Mouse (Mus musculus): ENCODE measurements at regions not wholly inside any gene's neighbourhood (a gene's known extent, or its start where the extent isn't known, plus 50 kb on each side); places are given as distances from the start of the nearest gene placed in this dataset.

DNA sequence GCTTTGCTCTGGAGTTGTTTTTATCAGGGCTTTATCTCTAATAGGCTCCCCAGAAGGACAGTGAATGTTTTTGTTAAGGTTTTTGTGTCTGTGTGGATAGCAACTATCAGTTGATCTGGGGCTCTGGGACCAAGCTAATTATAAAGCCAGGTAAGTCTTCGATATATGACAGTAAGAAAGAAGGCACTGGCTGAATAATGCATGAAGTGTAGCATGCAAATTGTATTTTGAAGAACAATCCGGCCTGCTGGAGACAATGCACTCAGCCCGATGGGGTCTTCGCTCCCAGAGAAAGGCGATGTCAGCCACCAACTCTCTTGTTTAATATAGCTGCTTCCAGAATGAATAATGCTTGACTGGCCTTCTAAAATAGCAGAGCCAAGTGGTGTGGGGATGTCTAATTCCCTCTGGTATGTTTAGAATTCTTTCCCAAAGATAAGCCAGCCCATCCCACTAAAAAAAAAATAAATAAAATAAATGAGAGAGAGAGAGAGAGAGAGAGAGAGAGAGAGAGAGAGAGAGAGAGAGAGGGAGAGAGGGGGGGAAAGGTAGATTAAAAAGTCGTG is 68.6 kb downstream of the Dad1 start:
- Histone ChIP-seq H3K4me3 (no peak overlapping the region), H3K27ac (no peak overlapping the region)
- intact Hi-C loops (cut with DNase I): no loop called here
- DNase-seq (ENCODE audit: extremely low spot score in 1 of 2, low spot score in 2 of 2): no peak
- no peak for TF ChIP-seq CTCF (IDR thresholded peaks at IDR 0.05)

DNA sequence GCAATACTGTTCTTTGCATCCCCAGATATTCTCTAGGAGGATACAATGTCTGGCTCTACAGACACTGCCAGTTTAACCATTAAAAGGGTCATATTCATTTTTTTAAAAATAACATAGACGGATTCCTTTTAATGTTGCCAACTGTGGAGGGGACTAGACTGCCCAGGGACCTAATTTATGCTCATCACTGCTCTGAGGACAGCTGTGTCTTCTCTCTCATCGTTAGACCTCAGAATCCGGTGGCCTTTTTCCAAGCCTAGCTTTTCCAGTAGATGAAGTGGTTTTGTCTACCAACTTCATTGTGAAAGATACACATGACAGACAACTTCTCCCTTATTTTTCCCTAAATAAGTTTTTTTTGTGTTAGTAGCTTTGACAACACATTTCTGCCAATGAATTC is 70.0 kb downstream of the Dad1 start:
- intact Hi-C loops (cut with DNase I): no loop called here
- H3K4me3 ChIP-seq: no peak overlapping the region
- TF ChIP-seq CTCF (IDR thresholded peaks at IDR 0.05): no peak
- DNase-seq (ENCODE audit: extremely low spot score in 1 of 2, low spot score in 2 of 2): no peak
- H3K27ac ChIP-seq: no peak overlapping the region

DNA sequence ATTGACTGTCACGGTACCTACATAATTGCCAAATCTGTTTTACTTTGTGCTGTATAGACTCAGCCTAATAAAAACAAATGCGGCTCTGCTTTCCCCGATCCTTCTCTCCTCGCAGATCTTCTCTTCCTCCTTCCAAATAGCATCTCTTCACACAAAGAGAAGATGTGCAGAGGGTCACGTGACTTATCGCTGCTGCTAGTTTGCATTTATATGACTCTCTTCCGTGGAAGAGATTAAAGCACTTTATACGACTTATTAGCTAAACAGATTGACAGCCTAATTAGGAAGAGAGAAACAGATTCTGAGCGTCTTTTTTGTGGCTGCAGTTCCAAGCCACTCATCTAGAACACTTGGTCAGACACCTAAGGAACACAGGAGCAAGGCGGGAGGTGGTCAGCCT is 71.1 kb downstream of the Dad1 start:
- no peak for DNase-seq (ENCODE audit: extremely low spot score in 1 of 2, low spot score in 2 of 2)
- TF ChIP-seq CTCF (IDR thresholded peaks at IDR 0.05): no peak
- H3K27ac ChIP-seq: no peak overlapping the region

DNA sequence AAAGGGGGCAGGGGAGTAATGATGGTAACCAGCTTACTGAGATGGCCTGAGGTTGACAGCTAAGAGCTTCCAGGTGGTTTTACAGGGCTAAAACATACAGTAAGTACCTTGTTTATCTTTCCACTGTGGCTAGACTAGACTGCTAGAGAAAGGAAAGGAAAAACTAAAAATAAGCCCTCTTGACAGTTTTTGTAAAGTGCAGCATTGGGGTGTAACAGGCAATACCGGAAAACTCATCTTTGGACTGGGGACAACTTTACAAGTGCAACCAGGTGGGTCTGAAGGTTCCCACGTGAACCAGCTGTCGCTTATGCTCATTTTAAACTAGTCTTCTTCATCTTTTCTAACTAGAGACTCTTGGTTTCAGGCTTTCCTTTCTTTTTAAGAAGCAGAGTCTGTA is 72.6 kb downstream of the Dad1 start:
- intact Hi-C loops (cut with DNase I): no loop called here
- TF ChIP-seq CTCF (IDR thresholded peaks at IDR 0.05): no peak
- no peak for DNase-seq (ENCODE audit: extremely low spot score in 1 of 2, low spot score in 2 of 2)
- H3K4me3 ChIP-seq: no peak overlapping the region
- H3K27ac ChIP-seq: no peak overlapping the region

More for the DNA sequence above, 71.1 kb downstream of the Dad1 start:
- intact Hi-C loops (cut with DNase I): no loop called here
- H3K4me3 ChIP-seq: no peak overlapping the region

DNA sequence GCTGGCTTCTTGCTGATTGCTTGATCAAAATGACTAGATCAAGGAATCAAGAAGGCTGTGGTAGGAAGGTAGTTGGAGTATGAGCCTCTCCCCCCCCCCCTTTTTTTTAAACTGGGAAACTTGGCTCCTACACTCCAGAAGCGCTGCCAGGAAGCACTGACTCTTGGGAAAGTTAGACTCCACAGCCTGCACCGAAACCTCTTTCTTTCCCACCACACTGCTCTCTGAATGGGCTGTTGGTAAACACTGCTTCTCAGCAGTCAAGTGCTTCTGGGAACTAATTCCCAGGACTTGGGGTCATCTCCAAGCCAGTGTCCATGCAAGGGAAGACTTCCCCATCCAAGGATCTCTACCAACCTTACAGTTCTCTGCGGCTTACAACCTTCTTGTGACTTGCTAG is 73.2 kb downstream of the Dad1 start:
- intact Hi-C loops (cut with DNase I): no loop called here
- DNase-seq (ENCODE audit: extremely low spot score in 1 of 2, low spot score in 2 of 2): no peak
- Histone ChIP-seq H3K27ac (no peak overlapping the region), H3K4me3 (no peak overlapping the region)
- TF ChIP-seq CTCF (IDR thresholded peaks at IDR 0.05): no peak

DNA sequence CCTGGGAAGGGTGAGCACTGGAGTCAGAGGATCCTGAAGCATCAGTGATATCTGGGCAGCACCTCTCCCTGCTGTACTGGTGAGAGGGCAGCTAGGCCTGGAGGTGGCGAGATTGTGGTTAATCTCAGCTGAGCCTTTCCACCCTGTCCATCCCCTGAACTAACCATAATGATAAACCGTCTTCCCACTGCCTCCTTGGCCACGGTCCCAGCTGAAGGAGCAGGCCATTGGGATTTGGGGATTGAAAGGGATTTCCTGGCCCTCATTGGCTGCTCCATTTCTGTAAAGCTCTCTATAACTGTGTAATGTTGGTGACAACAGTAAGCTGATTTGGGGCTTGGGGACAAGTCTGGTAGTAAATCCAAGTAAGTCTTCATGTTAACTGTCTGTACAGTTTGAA is 73.6 kb downstream of the Dad1 start:
- no peak for TF ChIP-seq CTCF (IDR thresholded peaks at IDR 0.05)
- no peak overlapping the region for H3K27ac ChIP-seq

DNA sequence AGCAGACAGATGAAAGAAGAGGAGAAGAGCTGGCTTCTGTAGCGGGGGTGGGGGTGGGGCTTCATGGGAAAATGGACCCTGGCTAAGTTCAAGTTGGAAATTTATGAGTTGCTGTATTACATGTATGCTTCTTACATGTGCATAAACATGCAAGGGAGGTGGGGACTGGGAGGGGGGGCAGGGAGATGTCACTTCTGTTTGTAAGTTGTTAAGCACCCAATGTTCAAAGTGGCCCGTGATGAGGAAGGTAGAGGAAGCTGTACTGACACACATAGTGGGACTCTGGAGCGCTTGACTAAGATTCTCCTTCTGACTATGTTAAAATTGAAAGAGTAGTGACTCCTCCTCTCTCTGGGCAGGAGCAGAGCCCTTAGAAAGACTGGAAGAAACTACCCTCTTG is 75.0 kb downstream of the Dad1 start:
- H3K27ac ChIP-seq: no peak overlapping the region
- intact Hi-C loops (cut with DNase I): no loop called here
- no peak overlapping the region for H3K4me3 ChIP-seq
- DNase-seq (ENCODE audit: extremely low spot score in 1 of 2, low spot score in 2 of 2): no peak
- no peak for TF ChIP-seq CTCF (IDR thresholded peaks at IDR 0.05)

More for the DNA sequence above, 73.6 kb downstream of the Dad1 start:
- no peak overlapping the region for H3K4me3 ChIP-seq
- intact Hi-C loops (cut with DNase I): no loop called here
- no peak for DNase-seq (ENCODE audit: extremely low spot score in 1 of 2, low spot score in 2 of 2)

DNA sequence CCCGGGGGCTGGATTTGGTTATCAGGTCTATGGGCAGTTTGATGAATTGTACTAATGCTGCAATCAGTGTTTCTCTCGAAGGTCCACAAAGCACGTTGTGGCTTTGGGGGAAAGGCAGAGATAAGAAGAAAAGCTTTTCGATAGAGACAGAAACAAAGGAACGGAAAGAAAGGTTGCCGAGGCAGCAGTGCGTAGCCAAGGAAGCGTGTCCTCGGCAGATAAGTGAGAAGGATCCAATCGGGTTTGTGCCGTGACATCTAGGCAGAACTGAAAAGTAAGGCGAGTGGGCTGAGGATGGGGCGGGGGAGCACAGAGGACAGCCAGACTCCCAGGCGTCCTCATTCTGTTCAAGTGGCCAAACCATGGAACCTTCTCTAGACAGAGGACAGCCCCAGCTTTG is 77.4 kb downstream of the Dad1 start:
- Histone ChIP-seq H3K4me3 (no peak overlapping the region), H3K27ac (no peak overlapping the region)
- intact Hi-C loops (cut with DNase I): no loop called here
- TF ChIP-seq CTCF (IDR thresholded peaks at IDR 0.05): no peak
- no peak for DNase-seq (ENCODE audit: extremely low spot score in 1 of 2, low spot score in 2 of 2)

DNA sequence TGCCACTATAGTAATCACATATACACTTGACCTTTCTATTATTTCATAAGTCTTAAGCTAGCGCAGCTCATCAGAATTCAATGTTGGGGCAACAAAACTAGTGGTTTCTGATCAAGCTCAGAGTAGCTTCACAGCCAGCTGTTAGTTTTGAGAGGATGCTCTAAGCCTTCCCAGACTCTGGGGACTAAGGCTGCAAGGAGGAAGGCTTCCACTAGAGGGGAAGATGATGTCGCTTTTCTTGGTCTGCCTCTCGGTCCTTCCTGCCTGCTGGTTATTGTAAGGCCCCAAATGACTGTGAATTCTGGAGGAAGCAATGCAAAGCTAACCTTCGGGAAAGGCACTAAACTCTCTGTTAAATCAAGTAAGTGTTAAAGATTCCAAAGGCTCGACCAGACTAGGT is 78.4 kb downstream of the Dad1 start:
- DNase-seq (ENCODE audit: extremely low spot score in 1 of 2, low spot score in 2 of 2): no peak
- H3K4me3 ChIP-seq: no peak overlapping the region
- no peak; the same call in 1 of the 2 replicates for TF ChIP-seq CTCF (IDR thresholded peaks at IDR 0.05)
- intact Hi-C loops (cut with DNase I): no loop called here
- no peak overlapping the region for H3K27ac ChIP-seq

DNA sequence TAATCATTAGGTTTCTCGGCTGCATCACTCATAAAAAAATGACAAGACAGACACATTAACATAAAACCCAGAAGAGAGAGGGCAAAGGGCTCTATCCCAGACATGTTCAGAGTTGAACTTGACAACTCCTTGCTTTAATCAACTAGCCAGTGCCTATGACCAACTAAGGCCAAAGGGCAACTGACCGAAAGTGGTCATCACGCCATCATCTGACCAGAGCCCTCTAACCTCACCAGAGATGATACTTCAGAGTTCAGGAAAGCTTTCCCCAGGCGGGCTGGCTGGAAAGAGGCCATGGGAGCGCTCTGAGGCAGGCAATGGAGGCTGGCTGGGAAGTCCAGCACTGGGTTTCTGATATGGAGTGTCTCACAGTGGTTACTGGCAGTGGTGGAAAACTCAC is 80.6 kb downstream of the Dad1 start:
- DNase-seq (ENCODE audit: extremely low spot score in 1 of 2, low spot score in 2 of 2): no peak
- no peak for TF ChIP-seq CTCF (IDR thresholded peaks at IDR 0.05)
- intact Hi-C loops (cut with DNase I): no loop called here
- no peak overlapping the region for H3K27ac ChIP-seq
- H3K4me3 ChIP-seq: no peak overlapping the region

DNA sequence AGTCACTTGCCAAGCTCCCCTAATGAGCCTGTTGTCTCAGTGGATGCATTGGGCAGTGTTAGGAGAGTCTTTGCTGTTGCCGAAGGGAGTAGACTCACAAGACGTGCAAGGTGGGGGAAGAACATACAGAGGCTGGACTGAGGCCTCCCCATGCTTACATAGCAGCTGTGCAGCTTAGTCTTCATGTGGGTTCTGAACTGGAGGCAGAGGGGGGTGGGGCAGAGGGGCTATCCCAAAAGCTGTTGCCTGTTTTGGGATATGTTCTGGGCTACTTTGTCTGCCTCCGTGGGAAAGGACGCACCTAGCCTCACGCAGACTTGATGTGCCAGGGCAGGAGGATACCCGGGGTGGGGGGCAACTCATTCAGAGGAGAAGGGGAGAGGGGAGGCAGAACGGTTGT is 84.7 kb downstream of the Dad1 start:
- no peak overlapping the region for H3K27ac ChIP-seq
- no peak for TF ChIP-seq CTCF (IDR thresholded peaks at IDR 0.05)
- no peak for DNase-seq (ENCODE audit: extremely low spot score in 1 of 2, low spot score in 2 of 2)
- intact Hi-C loops (cut with DNase I): no loop called here
- H3K4me3 ChIP-seq: no peak overlapping the region

DNA sequence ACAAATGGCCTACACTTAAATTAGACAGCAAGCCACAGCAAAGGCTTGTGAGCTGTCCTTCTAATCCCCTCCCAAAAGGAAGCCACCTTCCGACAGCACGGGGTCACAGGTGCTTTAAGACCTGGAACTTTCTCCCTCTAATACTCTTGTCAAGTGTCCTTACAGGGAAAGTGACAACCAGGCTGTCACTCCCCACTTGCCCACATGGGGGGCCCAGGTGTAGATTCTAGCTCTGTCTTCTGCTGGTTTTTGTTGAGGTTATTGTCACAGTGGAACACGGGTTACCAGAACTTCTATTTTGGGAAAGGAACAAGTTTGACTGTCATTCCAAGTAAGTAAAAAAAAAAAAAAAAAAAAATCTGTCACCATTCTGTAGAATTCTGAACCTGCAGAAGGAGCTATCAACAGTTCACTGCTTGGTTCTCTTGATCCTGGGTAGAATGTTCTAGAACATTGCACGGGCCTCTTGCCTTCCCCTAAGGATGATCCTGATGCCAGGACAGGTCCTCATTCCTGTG is 85.4 kb downstream of the Dad1 start:
- Histone ChIP-seq H3K27ac (no peak overlapping the region), H3K4me3 (no peak overlapping the region)
- DNase-seq (ENCODE audit: extremely low spot score in 1 of 2, low spot score in 2 of 2): no peak
- TF ChIP-seq CTCF (IDR thresholded peaks at IDR 0.05): no peak; the same call in none of the 2 replicates
- intact Hi-C loops (cut with DNase I): no loop called here

DNA sequence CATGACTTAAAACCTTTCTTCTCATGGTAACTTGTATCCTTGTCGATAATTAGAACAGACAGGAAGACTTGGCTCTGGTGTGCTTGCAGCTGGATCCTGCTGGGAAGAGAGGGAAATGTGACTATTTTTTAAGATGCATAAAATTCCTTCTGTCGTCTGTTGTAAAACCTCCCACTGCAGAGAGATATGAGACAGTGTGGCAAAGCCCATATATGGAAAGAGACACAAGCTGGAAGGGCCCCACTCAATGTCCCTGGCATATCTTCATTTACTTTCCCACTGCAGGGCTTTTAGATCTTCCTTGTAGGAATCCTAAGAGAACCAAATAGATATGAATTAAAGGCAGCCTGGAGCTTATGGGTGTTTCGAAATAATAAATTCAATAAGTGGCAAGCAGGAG is 87.8 kb downstream of the Dad1 start:
- H3K27ac ChIP-seq: no peak overlapping the region
- no peak for TF ChIP-seq CTCF (IDR thresholded peaks at IDR 0.05)
- H3K4me3 ChIP-seq: no peak overlapping the region
- intact Hi-C loops (cut with DNase I): no loop called here
- DNase-seq (ENCODE audit: extremely low spot score in 1 of 2, low spot score in 2 of 2): no peak
